Mouse (Mus musculus): ENCODE measurements at regions not wholly inside any gene's neighbourhood (a gene's known extent, or its start where the extent isn't known, plus 50 kb on each side); places are given as distances from the start of the nearest gene placed in this dataset.

- DNase-seq (ENCODE audit: low read depth): no peak
Observed at GRCm38 (mm10) chr1:39100492-39100891, 93.0 kb upstream of the Npas2 start.

GRCm38 (mm10) chr1:39102126-39102905 is 91.2 kb upstream of the Npas2 start:
- no peak for DNase-seq (ENCODE audit: low read depth)

- DNase-seq (ENCODE audit: low read depth): no peak
Observed at GRCm38 (mm10) chr1:39102989-39103910, 90.3 kb upstream of the Npas2 start.

GRCm38 (mm10) chr1:39105546-39106371 is 87.8 kb upstream of the Npas2 start:
- DNase-seq (ENCODE audit: low read depth): peak; percentile 40

- no peak for DNase-seq (ENCODE audit: low read depth)
Observed at GRCm38 (mm10) chr1:39106372-39106643, 87.2 kb upstream of the Npas2 start.

GRCm38 (mm10) chr1:39106650-39107049 is 86.9 kb upstream of the Npas2 start:
- DNase-seq (ENCODE audit: low read depth): no peak

- DNase-seq (ENCODE audit: low read depth): no peak
Observed at GRCm38 (mm10) chr1:39116319-39116718, 77.2 kb upstream of the Npas2 start.

GRCm38 (mm10) chr1:39122316-39123015 is 71.1 kb upstream of the Npas2 start:
- no peak for DNase-seq (ENCODE audit: low read depth)

- DNase-seq (ENCODE audit: low read depth): no peak
Observed at GRCm38 (mm10) chr1:39123081-39123812, 70.3 kb upstream of the Npas2 start.

GRCm38 (mm10) chr1:39123813-39124146 is 69.8 kb upstream of the Npas2 start:
- DNase-seq (ENCODE audit: low read depth): no peak

GRCm38 (mm10) chr1:39134521-39134920 is 59.0 kb upstream of the Npas2 start:
- no peak for DNase-seq (ENCODE audit: low read depth)

GRCm38 (mm10) chr1:39143054-39143453 is 50.5 kb upstream of the Npas2 start:
- DNase-seq (ENCODE audit: low read depth): no peak

GRCm38 (mm10) chr1:39143626-39144025 is 49.9 kb upstream of the Npas2 start:
- DNase-seq (ENCODE audit: low read depth): no peak
